Mouse (Mus musculus): ENCODE measurements around the gene Rasa2. TPM values are rescaled to one million over a fixed set of nuclear protein-coding genes. Genes with fewer than 3 reads are reported as not detected.

The Rasa2 gene
- polyA plus RNA-seq, 1 experiment from 2014 or later: 11.3 TPM

DNA sequence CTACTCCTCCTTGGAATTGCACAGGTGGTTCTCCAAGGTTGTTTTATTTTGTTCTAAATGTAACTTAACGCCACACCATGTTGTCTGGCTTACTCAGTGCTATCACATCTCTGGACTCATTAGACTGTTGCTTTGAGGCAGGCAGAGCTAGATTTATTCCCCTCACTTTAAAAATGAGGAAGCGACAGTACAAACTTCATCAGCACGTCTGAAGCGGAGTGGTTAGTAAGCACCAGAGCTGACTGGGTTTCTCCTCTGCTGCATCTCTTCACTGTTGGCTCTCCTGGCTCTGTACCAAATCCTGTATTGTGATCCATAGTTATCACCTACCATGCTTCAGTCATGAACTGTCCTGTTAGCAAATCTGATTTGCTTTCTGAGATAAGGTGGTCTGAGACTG is 53.2 kb downstream of the Rasa2 start:
- 76% methylated on average over 4 of the region's 4 CpGs for WGBS
- Histone ChIP-seq H3K36me3 (peaks cover 32% of the 10 kb centered on the region), H3K27ac (replicated peaks) (no peak overlapping the region), H3K9me3 (no peaks in the 10 kb centered on the region), H3K4me1 (peaks cover 6% of the 10 kb centered on the region; the same call in 1 of the 2 replicates), H3K9ac (no peak overlapping the region), H3K4me2 (no peak overlapping the region), H3K27me3 (replicated peaks) (no peaks in the 10 kb centered on the region), H3K4me3 (no peak overlapping the region)
- ATAC-seq (ENCODE audit: extremely low read depth, insufficient number of reproducible peaks, low FRiP score, low TSS enrichment): no peak

DNA sequence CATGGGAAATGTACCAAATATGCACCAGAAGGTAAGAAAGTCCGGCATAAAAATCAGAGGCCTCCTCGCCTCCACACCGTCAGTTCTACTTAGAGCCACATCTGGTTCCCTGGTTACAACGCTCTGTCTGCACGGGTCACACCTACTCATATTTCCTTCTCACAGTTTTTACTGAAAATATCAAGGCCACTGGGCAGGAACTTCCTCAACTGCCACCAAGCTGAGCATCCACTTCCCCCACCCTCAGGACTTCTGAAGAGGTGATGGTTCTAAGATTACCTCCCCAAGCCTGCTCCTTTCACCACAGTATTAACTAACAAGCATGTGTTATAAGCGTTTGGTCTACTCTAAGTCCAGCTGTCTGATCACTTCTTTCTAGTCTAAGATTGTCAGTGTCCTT is 53.7 kb downstream of the Rasa2 start:
- ATAC-seq (ENCODE audit: extremely low read depth, insufficient number of reproducible peaks, low FRiP score, low TSS enrichment): no peak
- 79% methylated on average over 6 of the region's 6 CpGs for WGBS
- H3K9me3 ChIP-seq: no peaks in the 10 kb centered on the region
- peaks cover 35% of the 10 kb centered on the region for H3K36me3 ChIP-seq
- no peak overlapping the region for H3K4me3 ChIP-seq
- no peak overlapping the region for H3K27ac ChIP-seq (replicated peaks)
- no peaks in the 10 kb centered on the region for H3K27me3 ChIP-seq (replicated peaks)
- H3K4me1 ChIP-seq: peaks cover 6% of the 10 kb centered on the region; the same call in 1 of the 2 replicates
- no peak overlapping the region for H3K4me2 ChIP-seq
- no peak overlapping the region for H3K9ac ChIP-seq

DNA sequence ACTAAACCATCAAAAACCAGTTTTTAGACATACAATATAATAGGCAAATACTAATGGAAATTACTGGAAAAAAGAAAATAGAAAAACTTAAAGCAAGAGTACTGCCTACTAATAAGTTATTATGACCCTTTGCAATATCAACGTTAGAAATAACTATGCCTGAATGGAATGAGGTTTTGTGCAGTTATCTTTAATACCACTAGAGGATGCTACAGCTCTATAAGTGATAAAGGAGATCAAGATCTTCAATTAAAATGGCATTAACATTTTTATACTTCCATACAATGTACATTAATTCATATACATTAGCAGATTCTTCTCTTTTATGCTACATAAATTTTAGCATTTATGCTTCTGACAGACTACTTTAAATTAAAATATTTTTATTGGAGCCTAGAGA is 58.2 kb downstream of the Rasa2 start:
- no peak for ATAC-seq (ENCODE audit: extremely low read depth, insufficient number of reproducible peaks, low FRiP score, low TSS enrichment)
- no peak overlapping the region for H3K9ac ChIP-seq
- H3K27ac ChIP-seq (replicated peaks): no peak overlapping the region
- no peak overlapping the region for H3K4me2 ChIP-seq
- H3K27me3 ChIP-seq (replicated peaks): no peaks in the 10 kb centered on the region
- WGBS: 17% methylated on average over 1 of the region's 1 CpGs
- H3K36me3 ChIP-seq: peaks cover 50% of the 10 kb centered on the region
- no peaks in the 10 kb centered on the region for H3K9me3 ChIP-seq
- 0 out of 2 replicates have a peak, but pooled peaks cover 1% of the 10 kb centered on the region for H3K4me1 ChIP-seq
- no peak overlapping the region for H3K4me3 ChIP-seq

DNA sequence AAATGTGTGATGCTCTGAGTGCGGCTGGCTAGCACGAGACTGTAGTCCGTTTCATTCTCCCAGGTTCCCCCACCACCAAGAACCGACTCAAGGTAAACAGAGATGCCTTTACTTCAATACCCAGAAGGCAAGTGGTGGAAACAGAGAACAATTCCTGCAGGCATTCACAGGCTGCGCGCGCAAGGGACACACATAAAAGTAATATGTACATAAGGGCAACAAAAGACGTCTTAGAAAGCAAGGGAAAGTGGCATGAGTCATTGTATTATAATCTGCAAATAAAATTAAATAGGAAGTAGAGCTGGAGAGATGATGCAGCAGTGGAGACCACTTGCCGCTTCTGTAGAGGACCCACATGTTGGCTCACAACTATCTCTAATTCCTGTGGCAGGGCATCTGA is 58.7 kb downstream of the Rasa2 start:
- WGBS: 82% methylated on average over 9 of the region's 9 CpGs
- no peak for ATAC-seq (ENCODE audit: extremely low read depth, insufficient number of reproducible peaks, low FRiP score, low TSS enrichment)
- H3K4me3 ChIP-seq: no peak overlapping the region
- H3K4me2 ChIP-seq: no peak overlapping the region
- H3K27ac ChIP-seq (replicated peaks): no peak overlapping the region
- no peaks in the 10 kb centered on the region for H3K4me1 ChIP-seq
- H3K9me3 ChIP-seq: no peaks in the 10 kb centered on the region
- H3K9ac ChIP-seq: no peak overlapping the region
- H3K27me3 ChIP-seq (replicated peaks): no peaks in the 10 kb centered on the region
- H3K36me3 ChIP-seq: peaks cover 51% of the 10 kb centered on the region

DNA sequence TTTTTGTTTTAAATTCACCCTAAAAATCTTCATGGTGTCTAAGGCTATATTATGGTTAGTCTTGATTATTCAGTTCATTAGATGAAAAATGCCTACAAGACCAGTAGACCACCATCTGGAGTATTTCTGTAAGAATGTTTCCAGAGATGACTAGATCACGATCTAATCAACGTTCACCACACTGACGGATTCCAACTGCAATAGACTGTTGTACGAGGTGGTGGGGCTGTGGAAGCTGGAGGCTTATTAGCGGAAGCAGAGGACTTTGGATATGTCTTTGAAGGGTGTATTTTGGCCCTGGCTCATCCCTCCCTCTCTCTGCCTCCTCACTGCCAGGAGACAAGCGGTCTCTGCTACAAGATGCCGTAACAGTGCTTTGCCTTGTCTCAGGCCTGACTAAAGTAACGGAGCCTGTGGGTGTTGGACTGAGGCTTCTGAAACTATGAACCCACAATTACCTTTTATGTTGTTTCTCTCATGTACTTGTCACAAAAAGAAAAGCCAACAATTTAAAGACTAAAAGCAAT is 64.9 kb downstream of the Rasa2 start:
- no peak overlapping the region for H3K27ac ChIP-seq (replicated peaks)
- no peak overlapping the region for H3K4me3 ChIP-seq
- no peak overlapping the region for H3K9ac ChIP-seq
- peaks cover 69% of the 10 kb centered on the region for H3K36me3 ChIP-seq
- ATAC-seq (ENCODE audit: extremely low read depth, insufficient number of reproducible peaks, low FRiP score, low TSS enrichment): no peak
- H3K9me3 ChIP-seq: no peaks in the 10 kb centered on the region
- 77% methylated on average over 8 of the region's 8 CpGs for WGBS
- no peak overlapping the region for H3K4me2 ChIP-seq
- H3K4me1 ChIP-seq: no peaks in the 10 kb centered on the region
- H3K27me3 ChIP-seq (replicated peaks): no peaks in the 10 kb centered on the region

DNA sequence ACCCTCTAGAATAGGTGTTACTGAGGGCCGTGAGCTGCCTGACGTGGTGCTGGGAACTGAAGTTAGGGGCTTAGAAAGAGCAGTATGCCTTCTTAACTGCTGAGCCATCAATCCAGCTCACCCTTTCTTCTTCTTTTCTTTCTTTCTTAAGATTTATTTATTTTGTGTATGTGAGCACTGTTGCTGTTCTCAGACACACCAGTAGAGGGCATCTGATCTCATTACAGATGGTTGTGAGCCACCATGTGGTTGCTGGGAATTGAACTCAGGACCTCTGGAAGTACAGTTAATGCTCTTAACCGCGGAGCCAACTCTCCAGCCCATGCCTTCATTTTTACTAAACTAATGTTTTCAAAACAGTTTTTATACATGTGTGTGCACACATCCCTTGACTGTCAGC is 67.9 kb downstream of the Rasa2 start:
- WGBS: 88% methylated on average over 4 of the region's 4 CpGs
- no peaks in the 10 kb centered on the region for H3K27me3 ChIP-seq (replicated peaks)
- H3K4me1 ChIP-seq: no peaks in the 10 kb centered on the region
- no peak for ATAC-seq (ENCODE audit: extremely low read depth, insufficient number of reproducible peaks, low FRiP score, low TSS enrichment)
- peaks cover 71% of the 10 kb centered on the region for H3K36me3 ChIP-seq
- no peak overlapping the region for H3K27ac ChIP-seq (replicated peaks)
- no peak overlapping the region for H3K4me2 ChIP-seq
- no peak overlapping the region for H3K4me3 ChIP-seq
- H3K9ac ChIP-seq: no peak overlapping the region
- H3K9me3 ChIP-seq: no peaks in the 10 kb centered on the region

DNA sequence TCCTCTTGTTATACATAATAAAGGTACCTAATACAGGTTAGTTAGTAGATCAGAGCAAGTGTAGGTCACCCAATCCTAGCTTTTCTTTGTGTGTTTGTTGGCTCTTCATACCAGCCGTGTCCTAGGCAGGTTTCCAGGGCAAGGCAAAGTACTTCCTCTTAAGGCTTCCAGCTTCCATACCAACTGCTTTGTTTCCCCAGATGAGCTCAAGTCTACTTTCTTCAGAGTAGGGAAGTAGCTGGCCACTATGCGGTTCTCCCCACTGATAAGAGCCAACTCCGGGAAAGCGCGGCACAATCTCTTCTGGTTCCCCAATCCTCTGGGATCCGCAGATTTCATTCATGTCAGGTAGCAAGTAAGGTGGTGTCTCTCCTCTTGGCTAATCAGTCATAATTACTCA is 72.3 kb downstream of the Rasa2 start:
- peaks cover 58% of the 10 kb centered on the region for H3K36me3 ChIP-seq
- WGBS: 83% methylated on average over 6 of the region's 6 CpGs

DNA sequence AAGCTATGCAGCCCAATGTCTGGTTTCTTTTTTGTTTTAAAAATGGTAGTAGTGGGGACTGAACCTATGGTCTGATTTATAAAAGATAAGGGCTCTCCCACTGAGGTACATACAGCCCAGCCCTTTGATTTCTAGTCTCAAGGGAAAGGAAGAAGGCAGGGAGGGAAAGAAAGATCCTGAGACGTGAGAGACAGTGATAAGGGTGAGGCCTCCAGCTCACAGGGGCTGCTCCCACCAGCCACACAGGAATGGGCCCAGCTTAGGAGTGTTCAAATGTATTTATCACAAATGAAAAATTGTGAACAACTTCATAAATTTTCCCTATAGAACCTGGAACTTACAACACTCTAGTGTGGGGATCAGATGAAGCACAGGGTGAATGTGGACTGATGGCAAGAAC is 72.8 kb downstream of the Rasa2 start:
- Histone ChIP-seq H3K36me3 (peaks cover 53% of the 10 kb centered on the region), H3K4me3 (no peak overlapping the region), H3K4me1 (no peaks in the 10 kb centered on the region), H3K27me3 (replicated peaks) (no peaks in the 10 kb centered on the region), H3K27ac (replicated peaks) (no peak overlapping the region), H3K4me2 (no peak overlapping the region), H3K9ac (no peak overlapping the region), H3K9me3 (no peaks in the 10 kb centered on the region)
- no peak for ATAC-seq (ENCODE audit: extremely low read depth, insufficient number of reproducible peaks, low FRiP score, low TSS enrichment)
- WGBS: 54% methylated on average over 1 of the region's 1 CpGs

More for the DNA sequence above, 72.3 kb downstream of the Rasa2 start:
- no peak for ATAC-seq (ENCODE audit: extremely low read depth, insufficient number of reproducible peaks, low FRiP score, low TSS enrichment)
- H3K4me2 ChIP-seq: no peak overlapping the region
- H3K9ac ChIP-seq: no peak overlapping the region
- no peaks in the 10 kb centered on the region for H3K9me3 ChIP-seq
- no peaks in the 10 kb centered on the region for H3K4me1 ChIP-seq
- no peaks in the 10 kb centered on the region for H3K27me3 ChIP-seq (replicated peaks)
- H3K4me3 ChIP-seq: no peak overlapping the region
- H3K27ac ChIP-seq (replicated peaks): no peak overlapping the region

DNA sequence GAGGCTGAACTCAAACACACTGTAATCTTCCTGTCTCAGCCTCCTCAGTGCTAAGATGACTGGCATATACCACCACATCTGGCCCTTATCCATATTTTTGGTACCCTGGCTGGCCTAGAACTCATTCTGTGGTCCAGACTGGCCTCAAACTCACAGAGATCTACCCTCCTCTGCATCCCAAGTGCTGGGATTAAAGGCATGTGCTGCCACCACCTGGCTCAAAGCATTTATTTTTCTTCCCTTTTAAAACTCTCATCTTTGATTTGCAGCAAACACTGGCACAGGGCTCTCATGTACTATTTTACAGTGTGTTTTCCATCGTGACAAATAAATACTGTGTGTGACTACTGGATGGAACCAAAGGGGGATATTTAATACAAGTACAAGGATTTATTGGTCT is 77.3 kb downstream of the Rasa2 start:
- Histone ChIP-seq H3K4me2 (no peak overlapping the region), H3K36me3 (peaks cover 42% of the 10 kb centered on the region), H3K9me3 (no peaks in the 10 kb centered on the region), H3K4me1 (no peaks in the 10 kb centered on the region), H3K9ac (no peak overlapping the region), H3K27ac (replicated peaks) (no peak overlapping the region), H3K4me3 (no peak overlapping the region), H3K27me3 (replicated peaks) (no peaks in the 10 kb centered on the region)
- 87% methylated on average over 1 of the region's 1 CpGs for WGBS
- no peak for ATAC-seq (ENCODE audit: extremely low read depth, insufficient number of reproducible peaks, low FRiP score, low TSS enrichment)

DNA sequence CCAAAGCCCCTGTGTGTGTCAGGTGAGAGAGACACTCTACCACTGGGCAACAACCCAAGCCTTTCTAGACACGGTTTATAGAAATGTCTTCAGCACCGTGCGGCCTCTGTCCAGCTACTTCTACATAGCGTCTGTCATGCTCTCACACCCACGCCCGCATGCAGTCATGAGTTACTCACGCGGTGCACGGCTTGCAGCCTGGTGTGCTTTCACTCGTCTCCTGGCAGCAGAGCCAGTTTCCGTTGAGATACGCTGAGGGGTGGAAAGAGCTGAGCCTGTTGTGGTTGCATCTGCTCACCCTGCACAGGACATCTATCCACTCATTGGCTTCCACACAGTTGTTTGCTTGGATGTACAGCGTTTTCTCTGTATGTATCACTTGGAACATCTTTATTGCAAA is 86.0 kb downstream of the Rasa2 start:
- Histone ChIP-seq H3K9ac (no peak overlapping the region), H3K27me3 (replicated peaks) (no peaks in the 10 kb centered on the region), H3K4me3 (no peak overlapping the region), H3K4me1 (peaks cover 6% of the 10 kb centered on the region; the same call in 1 of the 2 replicates), H3K4me2 (no peak overlapping the region), H3K36me3 (peaks cover 52% of the 10 kb centered on the region), H3K27ac (replicated peaks) (no peak overlapping the region), H3K9me3 (no peaks in the 10 kb centered on the region)
- no peak for ATAC-seq (ENCODE audit: extremely low read depth, insufficient number of reproducible peaks, low FRiP score, low TSS enrichment)
- 83% methylated on average over 13 of the region's 13 CpGs for WGBS

DNA sequence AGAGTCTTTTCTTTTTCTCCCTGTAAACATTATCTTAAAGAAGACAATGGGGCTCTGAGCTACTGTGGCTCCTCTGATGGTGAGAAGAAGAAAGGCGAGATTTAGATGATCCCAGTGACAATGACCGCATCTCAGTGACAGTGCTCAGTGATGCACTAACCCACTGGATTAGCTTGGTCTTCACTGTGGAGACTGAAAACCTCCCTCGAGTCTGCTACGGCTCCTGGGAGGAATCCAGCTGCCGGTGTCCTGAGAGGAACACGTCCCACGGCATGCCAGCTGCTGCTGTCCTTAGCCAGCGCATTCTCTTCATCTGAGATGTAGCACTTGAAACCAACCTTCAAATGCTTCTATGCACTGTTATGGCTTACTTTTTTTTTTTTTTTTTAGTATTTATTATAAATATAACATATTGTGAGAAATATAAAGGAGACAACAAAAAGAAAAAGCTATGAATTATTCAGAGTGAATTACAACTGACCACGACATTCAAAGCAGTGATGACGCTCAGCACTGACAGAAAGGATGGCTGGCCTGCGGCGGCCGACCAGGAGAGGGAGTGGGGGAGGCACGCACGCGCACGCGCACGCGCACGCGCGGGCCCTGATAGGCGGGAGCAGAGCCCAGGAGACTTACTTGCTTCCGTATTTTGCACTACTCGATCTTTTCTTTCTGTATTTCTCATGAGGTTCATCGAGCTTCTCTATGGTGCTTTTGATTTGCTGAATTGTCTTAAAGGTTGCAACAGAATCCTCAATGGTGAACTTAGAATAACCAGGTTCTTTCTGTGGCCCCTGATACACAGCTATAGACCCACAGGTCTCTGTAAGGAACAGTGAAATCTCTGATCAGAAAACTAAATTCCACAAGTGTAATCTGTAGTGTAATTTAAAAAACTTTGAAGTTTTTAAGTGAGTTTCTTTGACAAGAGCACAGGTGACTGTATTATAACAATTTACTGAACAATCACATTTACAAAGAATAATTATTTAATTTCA is 87.5 kb downstream of the Rasa2 start:
- Histone ChIP-seq H3K4me2 (peak overlapping the region; percentile 65), H3K27me3 (replicated peaks) (no peaks in the 10 kb centered on the region), H3K27ac (replicated peaks) (no peak overlapping the region), H3K9me3 (no peaks in the 10 kb centered on the region), H3K36me3 (peaks cover 54% of the 10 kb centered on the region), H3K4me3 (peak overlapping the region; percentile 44), H3K4me1 (peaks cover 7% of the 10 kb centered on the region), H3K9ac (peak overlapping the region; percentile 75)
- WGBS: 29% methylated on average over 27 of the region's 27 CpGs
- no peak for ATAC-seq (ENCODE audit: extremely low read depth, insufficient number of reproducible peaks, low FRiP score, low TSS enrichment)
